Mouse (Mus musculus) liver, embryonic 16.5 days (tissue): ENCODE data around the gene Vash2. TPM values are rescaled to one million over a fixed set of nuclear protein-coding genes. Genes with fewer than 3 reads are reported as not detected.
A peak's percentile ranks its signal among the peaks of the same experiment; 100 is the strongest.

Experiments
- ATAC-seq: fragments of 200-750 bp; cut with Nextera tagmentation; 2 replicates; pipeline ENCODE4 v1.8.0; 2017; ENCODE audit warnings: low read depth, mild to moderate bottlenecking, moderate number of reproducible peaks, moderate library complexity
- H3K27ac ChIP-seq: fragments of 300-500 bp; sonication (generic); 2 replicates; pipeline ENCODE4 v1.5.1; 2014; ENCODE audit warnings: mild to moderate bottlenecking, low read length
- H3K27me3 ChIP-seq: fragments of 300-500 bp; sonication (generic); 2 replicates; pipeline ENCODE4 v1.6.1; 2014; ENCODE audit warnings: low read depth, low read length, mixed read lengths; ENCODE audit not compliant: control insufficient read depth, insufficient read depth
- H3K36me3 ChIP-seq: fragments of 300-500 bp; sonication (generic); 2 replicates; pipeline ENCODE4 v1.6.1; 2014; ENCODE audit warnings: mild to moderate bottlenecking; ENCODE audit not compliant: control insufficient read depth, insufficient read depth
- H3K4me1 ChIP-seq: fragments of 300-500 bp; sonication (generic); 2 replicates; pipeline ENCODE4 v1.6.1; 2014; ENCODE audit warnings: low read depth, low read length, mixed read lengths; ENCODE audit not compliant: control insufficient read depth
- H3K4me2 ChIP-seq: fragments of 300-500 bp; sonication (generic); 2 replicates; pipeline ENCODE4 v1.6.1; 2014; ENCODE audit warnings: low read depth, low read length, mixed read lengths
- H3K4me3 ChIP-seq: fragments of 300-500 bp; sonication (generic); 2 replicates; pipeline ENCODE4 v1.5.1; 2014; ENCODE audit warnings: low read depth, mild to moderate bottlenecking, low read length
- H3K9ac ChIP-seq: fragments of 300-500 bp; sonication (generic); 2 replicates; pipeline ENCODE4 v1.6.1; 2014; ENCODE audit warnings: low read depth, low read length
- H3K9me3 ChIP-seq: fragments of 300-500 bp; sonication (generic); replicated peaks from 2 replicates; pipeline ENCODE4 v1.6.1; 2016; ENCODE audit warnings: low read length; ENCODE audit not compliant: control insufficient read depth
- whole genome bisulfite sequencing: fragments of 180-500 bp; shearing (Covaris S2); extraction: QIAGEN DNeasy Blood & Tissue Kit; methylation state at CpG from one replicate; pipeline ENCODE4 v1.1.7; 2014; ENCODE audit not compliant: insufficient replicate concordance; 5-methylcytosine and 5-hydroxymethylcytosine counted together
- polyA plus RNA-seq: library from polyadenylated mRNA; unstranded; fragments of >200 nt; fragmentation: Nextera tagmentation; extraction: Ambion mirVana; gene quantifications from 2 replicates; pipeline ENCODE4 v1.2.1, GENCODE M21; 2015

The Vash2 gene
- polyA plus RNA-seq, 1 experiment from 2014 or later: 0.94 TPM

DNA sequence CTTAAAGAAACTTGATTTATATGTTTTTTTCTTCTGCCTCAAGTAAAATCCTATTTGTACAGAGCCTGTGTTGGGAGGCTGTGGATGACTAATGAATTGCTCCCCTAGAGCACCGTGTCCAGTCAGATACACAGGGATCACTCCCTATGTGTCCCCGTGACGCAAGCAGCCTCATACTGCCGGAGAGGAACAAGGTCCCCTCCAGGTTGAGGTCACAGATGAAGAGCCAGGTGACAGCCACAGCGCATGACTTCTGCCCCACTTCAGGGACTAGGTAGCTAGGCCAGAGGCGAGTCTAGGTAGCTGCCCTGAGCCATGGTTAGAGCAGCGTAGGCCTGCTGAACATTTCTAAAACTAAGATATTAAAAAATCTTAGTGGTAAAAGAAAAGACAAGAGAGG lies 11.1 kb downstream of the Vash2 start:
- WGBS: 65% methylated on average over 7 of the region's 7 CpGs
- Histone ChIP-seq H3K36me3 (no peaks in the 10 kb centered on the region), H3K27ac (no peak overlapping the region), H3K27me3 (no peaks in the 10 kb centered on the region), H3K9me3 (no peaks in the 10 kb centered on the region), H3K4me2 (no peak overlapping the region), H3K4me1 (no peaks in the 10 kb centered on the region), H3K4me3 (no peak overlapping the region), H3K9ac (no peak overlapping the region)
- peak; percentile 50; the same call in 1 of the 2 replicates for ATAC-seq

DNA sequence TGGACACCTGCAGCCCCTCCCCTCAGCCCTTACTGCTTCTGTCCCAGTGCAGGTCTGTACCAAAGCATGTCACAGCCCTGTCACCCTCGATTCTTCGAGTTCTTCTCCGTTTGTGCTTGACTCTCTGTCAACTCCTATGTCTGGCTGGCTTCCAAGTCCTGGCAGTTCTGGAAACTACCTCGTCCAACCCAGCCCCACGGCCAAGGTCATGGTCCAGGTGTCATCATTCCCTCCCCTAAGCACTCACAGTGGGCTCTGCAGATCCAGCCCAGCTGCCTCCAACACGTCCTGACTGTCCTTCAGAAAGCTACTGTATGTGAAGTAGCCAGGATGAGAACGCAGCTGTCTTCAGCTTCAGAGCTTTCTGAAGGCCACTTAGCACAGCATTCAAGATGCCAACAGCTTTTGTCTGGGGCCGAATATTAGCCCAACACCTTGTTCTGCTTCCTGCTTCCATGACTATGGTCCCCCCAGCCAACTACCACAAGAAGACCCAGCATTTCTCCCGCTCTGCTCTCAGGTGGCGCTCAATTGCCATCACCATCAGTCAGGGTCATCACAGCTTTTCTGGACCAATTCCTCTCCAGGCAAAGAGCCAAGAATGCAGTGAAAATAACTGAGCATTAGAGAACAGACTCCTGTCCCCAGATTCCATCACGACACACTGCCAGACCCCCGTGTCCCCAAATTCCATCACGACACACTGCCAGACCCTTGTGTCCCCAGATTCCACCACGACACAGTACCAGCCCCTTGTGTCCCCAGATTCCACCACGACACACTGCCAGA lies 13.9 kb downstream of the Vash2 start:
- ATAC-seq: no peak
- no peaks in the 10 kb centered on the region for H3K9me3 ChIP-seq
- H3K36me3 ChIP-seq: no peaks in the 10 kb centered on the region
- H3K9ac ChIP-seq: no peak overlapping the region
- no peaks in the 10 kb centered on the region for H3K4me1 ChIP-seq
- no peak overlapping the region for H3K27ac ChIP-seq
- H3K4me3 ChIP-seq: no peak overlapping the region
- H3K4me2 ChIP-seq: no peak overlapping the region
- no peaks in the 10 kb centered on the region for H3K27me3 ChIP-seq
- WGBS: 60% methylated on average over 15 of the region's 15 CpGs

DNA sequence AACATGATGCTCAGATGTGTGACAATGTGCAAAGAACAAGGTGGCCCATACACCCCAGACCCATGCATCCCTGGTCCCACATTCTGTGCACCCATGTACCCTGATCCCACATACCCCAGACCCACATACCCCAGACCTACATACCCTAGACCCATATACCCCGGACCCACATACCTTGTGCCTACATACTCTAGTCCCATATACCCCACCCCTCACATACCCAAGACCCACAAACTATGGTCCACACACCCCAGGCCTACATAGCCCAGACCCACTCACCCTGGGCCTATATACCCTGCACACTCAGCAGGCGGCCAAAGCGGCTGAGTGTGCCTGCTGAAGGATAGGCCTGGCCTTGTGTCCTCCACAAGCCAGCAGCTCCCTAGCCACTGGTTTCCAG lies 16.3 kb downstream of the Vash2 start:
- Histone ChIP-seq H3K4me3 (no peak overlapping the region), H3K27ac (no peak overlapping the region), H3K4me2 (no peak overlapping the region), H3K9ac (no peak overlapping the region), H3K9me3 (no peaks in the 10 kb centered on the region), H3K27me3 (no peaks in the 10 kb centered on the region), H3K36me3 (no peaks in the 10 kb centered on the region), H3K4me1 (peaks cover 4% of the 10 kb centered on the region; the same call in 1 of the 2 replicates)
- no peak for ATAC-seq
- WGBS: 72% methylated on average over 3 of the region's 3 CpGs

DNA sequence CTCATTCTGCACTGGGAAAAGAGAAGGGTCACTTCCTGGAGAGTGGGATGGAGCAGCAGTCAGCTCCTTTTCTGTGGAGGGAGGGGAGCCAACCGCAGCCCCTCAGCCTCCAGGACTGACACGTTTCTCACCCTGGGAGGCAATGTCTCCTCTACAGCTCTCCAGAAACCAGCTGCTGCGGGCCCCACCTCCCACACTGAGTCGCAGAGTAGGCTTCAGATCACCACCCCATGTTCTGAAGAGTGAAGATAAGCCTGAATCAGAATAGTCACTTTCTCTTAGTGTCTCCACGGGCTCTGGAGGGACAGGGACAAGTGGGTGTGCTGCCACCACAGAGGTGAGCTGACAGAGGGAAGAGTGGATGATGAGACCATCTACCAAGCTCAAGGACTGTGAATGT lies 20.3 kb downstream of the Vash2 start:
- Histone ChIP-seq H3K27me3 (no peaks in the 10 kb centered on the region), H3K4me2 (no peak overlapping the region), H3K36me3 (no peaks in the 10 kb centered on the region), H3K27ac (no peak overlapping the region), H3K9me3 (no peaks in the 10 kb centered on the region), H3K4me1 (peaks cover 4% of the 10 kb centered on the region; the same call in 1 of the 2 replicates), H3K4me3 (no peak overlapping the region), H3K9ac (no peak overlapping the region)
- 35% methylated on average over 5 of the region's 5 CpGs for WGBS
- ATAC-seq: no peak

DNA sequence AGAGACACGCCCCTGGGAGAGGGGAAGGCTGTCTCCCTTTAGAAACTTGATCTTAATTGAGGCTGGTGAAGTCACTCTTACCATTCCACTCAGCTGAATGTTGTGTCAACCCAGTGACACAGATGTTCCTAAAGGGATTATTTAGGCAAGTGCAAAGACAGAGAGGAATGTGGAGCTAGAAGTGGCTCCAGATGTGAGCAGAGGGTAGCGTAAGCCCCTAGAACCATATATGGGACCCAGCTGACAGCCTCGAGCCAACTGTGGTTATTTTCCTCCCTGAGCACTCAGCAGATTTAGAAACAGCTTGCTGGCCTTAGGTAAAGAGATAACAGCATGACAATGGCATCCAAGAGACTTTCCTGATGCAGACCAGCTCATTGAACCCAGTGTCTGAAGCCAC lies 26.1 kb downstream of the Vash2 start:
- no peaks in the 10 kb centered on the region for H3K27me3 ChIP-seq
- H3K27ac ChIP-seq: no peak overlapping the region
- H3K9ac ChIP-seq: no peak overlapping the region
- peaks cover under 1% of the 10 kb centered on the region; the same call in 1 of the 2 replicates for H3K4me1 ChIP-seq
- no peak for ATAC-seq
- H3K9me3 ChIP-seq: no peaks in the 10 kb centered on the region
- no peak overlapping the region for H3K4me3 ChIP-seq
- no peaks in the 10 kb centered on the region for H3K36me3 ChIP-seq
- no peak overlapping the region for H3K4me2 ChIP-seq
- WGBS: 58% methylated on average over 3 of the region's 3 CpGs

DNA sequence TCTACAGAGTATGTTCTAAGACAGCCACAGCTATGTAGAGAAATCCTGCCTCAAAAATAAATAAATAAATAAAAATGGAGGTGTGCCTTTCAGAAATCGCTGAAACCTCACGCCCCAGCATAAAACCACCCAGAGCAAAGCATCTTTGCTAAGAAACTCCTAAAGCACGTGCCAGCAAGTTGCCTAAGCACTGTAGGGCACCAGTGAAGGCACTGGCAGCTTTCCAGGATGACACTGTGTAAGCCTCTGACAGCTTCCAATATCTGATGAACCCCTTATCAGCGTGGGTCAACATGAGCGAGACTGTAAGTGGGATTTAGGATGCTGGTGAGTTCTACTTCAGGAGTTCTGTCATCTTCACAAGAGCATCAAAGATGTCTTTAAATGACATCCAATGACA lies 28.1 kb downstream of the Vash2 start:
- no peak for ATAC-seq
- 54% methylated on average over 5 of the region's 5 CpGs for WGBS
- no peak overlapping the region for H3K4me2 ChIP-seq
- H3K27ac ChIP-seq: no peak overlapping the region
- no peak overlapping the region for H3K9ac ChIP-seq
- H3K4me3 ChIP-seq: no peak overlapping the region
- H3K4me1 ChIP-seq: no peaks in the 10 kb centered on the region
- H3K36me3 ChIP-seq: no peaks in the 10 kb centered on the region
- H3K27me3 ChIP-seq: no peaks in the 10 kb centered on the region
- H3K9me3 ChIP-seq: no peaks in the 10 kb centered on the region

DNA sequence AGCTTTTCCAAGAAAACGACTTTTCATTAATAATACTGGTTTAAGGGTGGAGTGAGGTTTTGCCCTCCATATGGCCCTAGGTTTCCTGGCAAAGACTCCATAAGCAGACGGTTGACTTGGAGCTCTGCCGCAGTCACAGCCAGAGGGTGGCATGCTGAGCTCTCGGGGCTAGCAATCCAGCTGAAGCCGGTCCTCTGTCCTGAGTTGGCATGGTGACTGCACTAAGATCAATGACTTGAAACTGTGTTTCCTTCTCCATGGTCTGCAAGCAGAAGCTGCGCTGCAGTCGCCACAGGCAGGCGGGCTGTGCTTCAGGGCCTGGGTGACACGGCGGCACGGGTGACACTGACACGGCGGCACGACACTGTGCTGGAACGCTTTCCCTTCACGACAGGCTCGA lies 30.2 kb downstream of the Vash2 start:
- WGBS: 82% methylated on average over 17 of the region's 17 CpGs
- H3K4me2 ChIP-seq: no peak overlapping the region

DNA sequence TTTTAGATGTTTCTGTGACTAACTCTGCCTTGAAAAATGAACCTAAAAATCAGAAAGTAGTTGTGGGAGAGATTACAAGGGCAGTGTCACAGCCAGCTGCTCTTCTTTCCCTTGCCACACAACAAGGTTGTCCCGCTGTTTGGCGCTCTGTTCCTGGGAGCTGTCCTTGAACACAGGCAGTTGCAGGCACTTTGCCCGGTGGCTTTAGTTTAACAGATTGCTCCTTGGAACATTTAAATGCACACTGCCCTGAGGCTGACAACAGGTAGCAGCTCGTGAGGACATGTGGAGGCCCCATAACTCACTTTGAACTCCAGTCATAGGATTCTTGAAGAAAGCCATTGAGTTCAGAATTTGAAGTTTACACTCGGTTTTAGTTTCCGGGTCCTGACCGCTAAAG lies 30.7 kb downstream of the Vash2 start:
- ATAC-seq: no peak
- Histone ChIP-seq H3K4me3 (no peak overlapping the region), H3K4me2 (no peak overlapping the region), H3K36me3 (peaks cover 6% of the 10 kb centered on the region; the same call in 1 of the 2 replicates), H3K27me3 (no peaks in the 10 kb centered on the region), H3K9me3 (no peaks in the 10 kb centered on the region), H3K4me1 (no peaks in the 10 kb centered on the region), H3K27ac (no peak overlapping the region), H3K9ac (no peak overlapping the region)
- WGBS: 80% methylated on average over 7 of the region's 7 CpGs

More for the DNA sequence above, 30.2 kb downstream of the Vash2 start:
- Histone ChIP-seq H3K9ac (no peak overlapping the region), H3K4me3 (no peak overlapping the region), H3K36me3 (peaks cover 4% of the 10 kb centered on the region; the same call in 1 of the 2 replicates), H3K4me1 (no peaks in the 10 kb centered on the region), H3K9me3 (no peaks in the 10 kb centered on the region), H3K27me3 (no peaks in the 10 kb centered on the region), H3K27ac (no peak overlapping the region)
- no peak for ATAC-seq

DNA sequence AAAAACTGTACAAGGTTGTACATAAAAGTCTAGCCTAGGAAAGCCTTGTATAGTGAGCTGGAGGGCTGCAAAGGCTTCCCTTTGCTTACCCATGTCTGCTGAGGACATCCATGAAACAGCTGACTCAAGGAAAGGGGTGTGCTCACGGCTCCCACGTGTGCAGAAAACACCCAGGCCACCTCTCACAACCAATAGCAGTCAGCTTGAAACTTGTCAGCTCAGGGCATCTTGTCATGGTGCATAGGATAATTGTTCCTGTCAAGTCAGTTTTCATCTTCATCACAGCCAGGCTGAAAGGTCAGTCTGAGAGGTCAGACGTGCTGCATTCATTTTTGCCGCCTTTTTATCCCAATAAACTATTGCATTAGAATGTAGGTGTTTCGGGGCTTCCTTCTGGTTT lies 31.1 kb downstream of the Vash2 start:
- Histone ChIP-seq H3K4me2 (no peak overlapping the region), H3K27ac (no peak overlapping the region), H3K4me3 (no peak overlapping the region), H3K4me1 (no peaks in the 10 kb centered on the region), H3K36me3 (peaks cover 6% of the 10 kb centered on the region; the same call in 1 of the 2 replicates), H3K9ac (no peak overlapping the region), H3K27me3 (no peaks in the 10 kb centered on the region), H3K9me3 (no peaks in the 10 kb centered on the region)
- no peak for ATAC-seq
- 79% methylated on average over 5 of the region's 5 CpGs for WGBS
